Mouse (Mus musculus) lung, postnatal 10 days (tissue): ENCODE results near the gene Ruvbl2.

Experiments
- DNase-seq: peaks from one replicate; pipeline ENCODE4 v3.0.0; 2021

Ruvbl2 gene

GRCm38 (mm10) chr7:45421194-45421593 lies 16.7 kb downstream of the Ruvbl2 start:
- DNase-seq = no peak

GRCm38 (mm10) chr7:45420615-45420919 lies 17.3 kb downstream of the Ruvbl2 start, which contains the start of gene Lhb:
TSS of gene Lhb (plus strand) at chr7:45420820.
- DNase-seq = no peak

GRCm38 (mm10) chr7:45419859-45420614 lies 17.9 kb downstream of the Ruvbl2 start:
- DNase-seq = peak; percentile 48

- DNase-seq = no peak
Measured at GRCm38 (mm10) chr7:45417962-45418492, 19.9 kb downstream of the Ruvbl2 start.

- DNase-seq = no peak
Measured at GRCm38 (mm10) chr7:45415636-45416035, 22.3 kb downstream of the Ruvbl2 start.

- DNase-seq = no peak
Measured at GRCm38 (mm10) chr7:45414740-45415224, 23.1 kb downstream of the Ruvbl2 start.

GRCm38 (mm10) chr7:45413864-45414739 lies 23.8 kb downstream of the Ruvbl2 start:
- peak; percentile 62 for DNase-seq

GRCm38 (mm10) chr7:45413113-45413863 lies 24.6 kb downstream of the Ruvbl2 start, which contains the start of gene Ntf5:
TSS of gene Ntf5 (plus strand) at chr7:45413695.
- peak; percentile 49 for DNase-seq

GRCm38 (mm10) chr7:45412421-45412820 lies 25.5 kb downstream of the Ruvbl2 start:
- no peak for DNase-seq

- DNase-seq = no peak
Measured at GRCm38 (mm10) chr7:45409497-45410163, 28.3 kb downstream of the Ruvbl2 start.

GRCm38 (mm10) chr7:45408949-45409348 lies 28.9 kb downstream of the Ruvbl2 start:
- DNase-seq = no peak

GRCm38 (mm10) chr7:45408351-45408750 lies 29.5 kb downstream of the Ruvbl2 start:
- DNase-seq = no peak

GRCm38 (mm10) chr7:45407836-45408235 lies 30.1 kb downstream of the Ruvbl2 start:
- DNase-seq = no peak

GRCm38 (mm10) chr7:45406157-45407156 lies 31.4 kb downstream of the Ruvbl2 start:
- peak; percentile 31 for DNase-seq

- peak; percentile 83 for DNase-seq
Measured at GRCm38 (mm10) chr7:45405091-45406075, 32.5 kb downstream of the Ruvbl2 start, which contains the start of gene Kcna7. TSS of gene Kcna7 (plus strand) at chr7:45405653.

GRCm38 (mm10) chr7:45403532-45404261 lies 34.2 kb downstream of the Ruvbl2 start:
- DNase-seq = peak; percentile 82

- DNase-seq = no peak
Measured at GRCm38 (mm10) chr7:45401521-45402085, 36.3 kb downstream of the Ruvbl2 start.

- no peak for DNase-seq
Measured at GRCm38 (mm10) chr7:45396787-45397186, 41.1 kb downstream of the Ruvbl2 start.
